Mouse (Mus musculus) liver, embryonic 14.5 days (tissue): ENCODE measurements around the gene A930002H24Rik.

Experiments used
- CTCF ChIP-seq: IDR thresholded peaks from 2 replicates; pipeline ENCODE4 v1.5.1; 2016; ENCODE audit warnings: antibody characterized with exemption, low read depth, control low read depth
- EP300 ChIP-seq: IDR thresholded peaks from 2 replicates; pipeline ENCODE4 v1.6.1; 2016; ENCODE audit warnings: antibody characterized with exemption, low read depth

DNA sequence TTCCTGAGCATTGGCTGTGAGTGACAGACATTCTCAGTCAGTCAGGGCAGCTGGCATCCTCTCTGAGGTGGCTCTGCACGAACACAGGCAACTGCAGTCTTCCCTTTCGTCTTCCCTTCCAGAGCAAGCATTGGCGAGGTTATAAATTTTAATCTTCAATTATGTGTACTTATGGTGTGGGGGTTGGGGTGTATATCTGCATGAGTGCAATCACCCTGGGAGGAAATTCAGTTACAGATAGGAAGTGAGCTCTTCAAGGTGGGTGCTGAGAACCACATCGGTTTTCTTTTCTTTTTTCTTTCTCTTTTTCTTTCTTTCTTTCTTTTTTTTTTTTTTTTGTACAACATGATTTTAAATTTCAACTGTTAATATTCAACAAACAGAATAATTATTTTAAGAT, 32.0 kb downstream of the A930002H24Rik start:
- TF ChIP-seq CTCF = no peak
- TF ChIP-seq EP300 = no peak
